Mouse (Mus musculus): Measurements from ENCODE around the gene Slc39a1. TPM values are rescaled to one million over a fixed set of nuclear protein-coding genes. Genes with fewer than 3 reads are reported as not detected.

The Slc39a1 gene
- polyA plus RNA-seq (2012; rRNA removed), result 9.5 and 10.7 TPM in 2 replicates

GRCm38 (mm10) chr3:90247960-90248745, at the start of gene Slc39a1:
Slc39a1 (plus strand) TSS chr3:90248172.

GRCm38 (mm10) chr3:90213377-90213866, 34.5 kb upstream of the Slc39a1 start, which contains the start of the genes Rps27 and Rab13:
Rps27 (minus strand) TSS chr3:90213651.
Rab13 (plus strand) TSS chr3:90213695.

GRCm38 (mm10) chr3:90231507-90232333, 16.3 kb upstream of the Slc39a1 start, which contains the start of gene Jtb:
Jtb (plus strand) TSS chr3:90231597.

GRCm38 (mm10) chr3:90242984-90243775, 4.8 kb upstream of the Slc39a1 start, which contains the start of gene Creb3l4:
Creb3l4 (minus strand) TSS chr3:90243512.

DNA sequence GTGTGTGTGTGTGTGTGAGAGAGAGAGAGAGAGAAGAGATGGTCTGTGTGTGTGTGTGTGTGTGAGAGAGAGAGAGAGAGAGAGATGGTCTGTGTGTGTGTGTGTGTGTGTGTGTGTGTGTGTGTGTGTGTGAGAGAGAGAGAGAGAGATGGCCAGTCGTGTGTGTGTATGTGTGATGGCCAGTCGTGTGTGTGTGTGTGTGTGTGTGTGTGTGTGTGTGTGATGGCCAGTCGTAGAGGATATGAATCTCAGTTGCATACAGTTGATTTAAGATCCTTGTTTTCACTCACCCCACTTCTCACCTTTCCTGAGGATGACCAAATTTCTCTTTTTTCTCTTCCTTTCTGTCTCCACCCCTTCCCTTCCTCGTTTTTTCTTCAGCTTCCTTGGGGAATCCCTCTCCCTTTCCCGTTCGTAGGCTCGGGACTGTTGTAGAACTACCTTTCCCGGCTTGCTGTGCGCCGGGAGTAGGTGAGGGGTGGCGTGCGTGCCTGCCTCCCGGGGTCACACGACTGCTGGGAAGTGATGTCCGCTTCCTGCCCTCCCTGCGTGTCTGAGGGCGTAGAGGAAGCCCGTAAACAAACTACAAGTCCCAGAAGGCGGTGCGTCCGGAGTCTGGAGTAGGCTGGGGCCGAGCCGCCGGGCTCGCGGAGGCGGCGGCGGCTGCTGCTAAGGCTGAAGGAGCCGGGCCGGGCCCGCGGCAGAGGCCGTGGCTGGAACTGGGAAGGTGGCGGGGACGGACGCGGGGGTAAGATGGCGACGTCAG, 5.9 kb downstream of the Slc39a1 start, which contains the start of gene Crtc2:
Crtc2 (plus strand) TSS at position 511 of the 766 bp plus-strand sequence.

GRCm38 (mm10) chr3:90265034-90265931, 17.3 kb downstream of the Slc39a1 start, which contains the start of gene Dennd4b:
Dennd4b (plus strand) TSS chr3:90265185.

GRCm38 (mm10) chr3:90292345-90293275, 44.6 kb downstream of the Slc39a1 start, which contains the start of gene Gatad2b:
Gatad2b (plus strand) TSS chr3:90293178.

Other genes starting within 250 kb of the Slc39a1 start
- 65.3 and 70.2 TPM in 2 replicates for gene Hax1, start 249.4 kb upstream of the Slc39a1 start, polyA plus RNA-seq (2012; rRNA removed)
- gene 4933434E20Rik, start 196.5 kb upstream of the Slc39a1 start, polyA plus RNA-seq (2012; rRNA removed), result 17.5 and 23.7 TPM in 2 replicates
- gene Ubap2l, start 195.5 kb upstream of the Slc39a1 start, polyA plus RNA-seq (2012; rRNA removed), result 52.3 and 56.0 TPM in 2 replicates
- 84.8 and 95.8 TPM in 2 replicates for gene Tpm3, start 175.5 kb upstream of the Slc39a1 start, polyA plus RNA-seq (2012; rRNA removed)
- 0.25 and 0.33 TPM in 2 replicates for gene Nup210l, start 144.0 kb upstream of the Slc39a1 start, polyA plus RNA-seq (2012; rRNA removed)
- 1,354 and 1,509 TPM in 2 replicates for gene Rps27, start 34.5 kb upstream of the Slc39a1 start, polyA plus RNA-seq (2012; rRNA removed)
- gene Rab13, start 34.5 kb upstream of the Slc39a1 start, polyA plus RNA-seq (2012; rRNA removed), result 4.5 and 4.6 TPM in 2 replicates
- gene Jtb, start 16.6 kb upstream of the Slc39a1 start, polyA plus RNA-seq (2012; rRNA removed), result 20.6 and 26.0 TPM in 2 replicates
- 0.23 and 0.30 TPM in 2 replicates for gene Creb3l4, start 4.7 kb upstream of the Slc39a1 start, polyA plus RNA-seq (2012; rRNA removed)
- gene Crtc2, start 6.0 kb downstream of the Slc39a1 start, polyA plus RNA-seq (2012; rRNA removed), result 6.6 and 7.9 TPM in 2 replicates
- 3.5 and 4.3 TPM in 2 replicates for gene Dennd4b, start 17.0 kb downstream of the Slc39a1 start, polyA plus RNA-seq (2012; rRNA removed)
- gene Gatad2b, start 45.0 kb downstream of the Slc39a1 start, polyA plus RNA-seq (2012; rRNA removed), result 4.7 and 5.7 TPM in 2 replicates
- gene Slc27a3, start 141.8 kb downstream of the Slc39a1 start, polyA plus RNA-seq (2012; rRNA removed), result 1.8 and 1.9 TPM in 2 replicates
- gene Ints3, start 185.4 kb downstream of the Slc39a1 start, polyA plus RNA-seq (2012; rRNA removed), result 11.3 and 13.6 TPM in 2 replicates
- gene Npr1, start 217.7 kb downstream of the Slc39a1 start, polyA plus RNA-seq (2012; rRNA removed), result 6.3 and 7.8 TPM in 2 replicates
- 37.2 and 42.0 TPM in 2 replicates for gene Ilf2, start 228.0 kb downstream of the Slc39a1 start, polyA plus RNA-seq (2012; rRNA removed)
- gene Snapin, start 242.9 kb downstream of the Slc39a1 start, polyA plus RNA-seq (2012; rRNA removed), result 8.8 and 10.6 TPM in 2 replicates